Mouse (Mus musculus): ENCODE measurements around the gene Apobec4.

GRCm38 (mm10) chr1:152790821-152791220, 40.5 kb downstream of the Apobec4 start:
- no peak for TF ChIP-seq CTCF (IDR thresholded peaks at IDR 0.05; ENCODE audit: control insufficient read depth, insufficient read depth, low read length)
- TF ChIP-seq POLR2A (IDR thresholded peaks at IDR 0.05; ENCODE audit: borderline replicate concordance, control insufficient read depth, low read depth, low read length): no peak
